Mouse (Mus musculus) ZHBTc4 (cell line): ENCODE data around the gene Hoxa4.

Source experiments
- DNase-seq: peaks from one replicate; pipeline ENCODE4 v3.0.0-alpha.2; 2011; ENCODE audit warnings: low read depth, low spot score

The Hoxa4 gene

DNA sequence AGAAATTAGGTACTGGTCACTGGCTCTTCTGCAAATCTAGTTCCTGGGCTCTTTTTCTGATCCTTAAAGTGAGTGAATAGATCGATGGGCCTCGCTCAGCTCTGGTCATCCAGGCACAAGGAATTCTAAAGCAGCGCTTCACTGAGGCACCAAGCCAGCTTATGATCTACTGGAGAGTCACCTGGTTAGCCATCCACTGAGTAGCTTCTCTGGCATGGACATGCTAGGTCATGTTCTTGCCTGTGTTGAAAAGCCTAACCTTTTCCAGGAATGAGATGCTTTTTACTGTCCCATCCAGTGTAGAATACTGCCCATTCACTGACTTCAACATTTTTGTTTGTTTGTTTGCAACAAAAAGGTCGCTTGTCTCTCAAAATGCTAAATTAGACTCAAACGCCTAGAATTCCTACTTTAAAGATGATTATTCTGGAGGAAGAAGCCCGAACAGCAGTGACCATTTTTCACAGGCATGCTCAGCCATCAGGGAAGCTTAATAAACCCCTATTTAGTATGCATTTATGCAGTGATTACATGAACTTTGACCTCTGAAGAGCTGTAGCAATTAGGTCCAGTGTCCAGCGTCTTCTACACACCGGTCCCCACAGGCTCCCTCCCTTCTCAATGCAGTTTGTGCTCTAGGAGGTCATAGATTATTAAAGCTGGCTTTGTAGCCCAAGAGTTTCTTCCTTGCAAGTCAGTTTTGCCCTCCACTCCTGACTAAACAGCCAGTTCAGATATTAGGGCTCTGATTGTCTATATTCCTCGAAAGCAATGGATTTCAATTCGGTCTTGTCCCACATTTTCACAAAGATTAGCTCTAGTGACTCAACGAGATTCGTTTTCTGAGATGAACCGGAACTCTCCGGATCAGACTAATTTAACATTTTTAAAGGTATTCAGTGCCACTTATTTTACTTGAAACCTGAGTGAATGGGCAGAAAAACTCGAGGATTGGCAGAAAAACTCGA lies 39.0 kb downstream of the Hoxa4 start:
- no peak for DNase-seq

DNA sequence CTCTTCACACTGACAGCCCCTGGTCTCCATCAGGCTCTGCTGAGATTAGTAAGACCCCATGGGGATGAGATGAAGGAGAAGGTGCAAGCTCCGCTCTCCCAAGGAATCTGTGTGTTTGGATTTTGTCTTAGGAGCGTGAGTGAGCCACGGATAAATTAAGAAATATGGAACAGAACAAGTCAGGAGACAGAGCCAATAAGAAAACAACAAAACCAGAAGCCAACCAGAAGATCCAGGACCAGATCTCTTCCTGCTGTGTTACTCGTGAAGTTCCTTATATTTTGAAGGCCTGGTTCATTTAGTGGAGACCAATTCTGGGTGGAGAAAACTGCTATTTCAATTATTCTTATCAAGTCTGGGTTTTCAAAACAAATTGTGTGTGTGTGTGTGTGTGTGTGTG lies 40.0 kb downstream of the Hoxa4 start:
- no peak for DNase-seq

DNA sequence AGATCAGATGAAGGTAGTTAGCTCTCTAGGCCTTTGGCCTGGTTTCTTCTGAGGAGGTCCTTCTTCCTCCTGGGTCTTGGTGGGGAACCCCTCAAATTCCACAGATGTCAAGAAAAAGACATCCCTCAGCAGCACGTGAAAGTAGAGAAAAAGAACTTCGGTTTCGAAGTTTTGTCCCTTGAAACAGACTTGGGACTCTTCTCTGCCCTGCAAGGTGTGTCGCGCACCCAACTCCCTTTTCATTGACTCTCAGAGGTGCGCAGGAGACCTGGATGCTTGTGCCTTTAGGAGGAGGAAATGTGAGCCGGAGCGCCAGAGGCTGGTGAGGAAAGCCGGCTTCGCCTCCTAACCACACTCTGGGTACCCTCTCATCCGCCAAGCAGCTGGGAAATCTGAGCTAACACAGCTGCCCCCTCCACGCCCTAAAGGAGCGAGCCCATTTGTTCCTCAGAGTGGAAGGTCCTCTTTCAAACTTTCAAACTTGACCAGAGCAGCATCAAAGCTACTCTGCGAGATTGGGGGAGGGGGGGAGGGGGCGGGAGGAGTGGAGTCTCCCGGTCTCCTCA lies 41.1 kb downstream of the Hoxa4 start:
- DNase-seq: no peak
